Mouse (Mus musculus) c-Kit-negative CD71-positive TER-119-positive erythroid progenitor cells, embryonic 14.5 days (primary cell): ENCODE measurements around the gene Nhsl1.
"Not testable (repeated sequence)": the region's sequence is repeated elsewhere in the genome, so short reads cannot be mapped to it uniquely, and the experiment has no call there.

Experiments
- DNase-seq: peaks from one replicate; pipeline ENCODE4 v3.0.0-alpha.2; 2013; ENCODE audit warnings: low read depth, low spot score

The Nhsl1 gene

DNA sequence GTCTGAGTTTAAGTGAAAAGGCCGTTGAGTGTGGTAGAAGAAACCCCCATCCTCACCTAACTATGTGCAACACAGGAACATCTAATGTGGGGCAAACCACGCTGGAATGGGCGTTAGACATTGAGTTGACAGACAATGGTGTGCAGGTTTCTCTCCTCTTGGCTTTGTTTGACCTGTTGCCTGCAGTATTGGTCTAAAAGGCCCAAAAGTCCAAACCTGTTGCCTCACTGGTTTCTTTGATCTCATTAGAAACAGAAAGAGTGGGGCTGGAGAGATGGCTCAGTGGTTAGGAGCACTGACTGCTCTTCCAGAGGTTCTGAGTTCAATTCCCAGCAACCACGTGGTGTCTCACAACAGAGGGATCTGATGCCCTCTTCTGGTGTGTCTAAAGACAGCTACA, 210.4 kb downstream of the Nhsl1 start:
- no peak for DNase-seq

DNA sequence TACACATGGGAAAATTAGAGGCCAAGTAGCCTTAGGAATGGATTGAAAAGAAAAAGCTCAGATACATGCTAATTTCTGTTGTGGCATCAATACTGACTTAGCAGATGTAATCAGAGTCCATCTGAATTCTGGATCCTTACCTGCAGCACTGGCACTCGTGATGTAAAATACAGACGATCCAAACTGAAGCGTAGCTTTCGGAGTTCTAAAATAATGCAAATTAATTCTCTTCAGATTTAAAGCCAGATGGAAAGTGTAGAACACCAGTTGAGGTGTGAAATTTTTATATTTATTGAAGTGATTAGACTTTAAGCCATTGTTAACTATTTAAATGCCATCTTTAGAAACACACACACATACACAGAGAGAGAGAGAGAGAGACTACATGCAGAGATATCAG, 211.4 kb downstream of the Nhsl1 start:
- DNase-seq, result no peak

DNA sequence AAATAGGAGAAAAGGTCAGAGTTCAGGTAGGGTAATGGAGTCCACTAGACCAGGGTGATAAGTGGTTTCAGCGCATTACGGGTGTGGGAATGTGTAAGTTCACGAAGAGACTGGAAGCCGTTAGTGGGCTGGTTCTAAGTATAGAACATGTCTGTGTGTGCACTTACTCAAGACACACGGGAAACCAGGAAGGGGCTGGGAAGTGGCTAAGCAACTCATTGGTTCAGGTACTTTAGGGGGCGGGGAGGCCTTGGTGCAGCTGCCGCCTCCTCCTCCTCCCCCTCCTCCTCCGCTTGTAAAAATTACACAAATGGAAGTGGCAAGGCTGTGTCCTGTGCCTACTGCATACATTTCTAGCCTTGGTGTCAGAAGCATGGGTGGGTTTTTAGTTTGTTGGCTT, 213.5 kb downstream of the Nhsl1 start:
- DNase-seq, result no peak

DNA sequence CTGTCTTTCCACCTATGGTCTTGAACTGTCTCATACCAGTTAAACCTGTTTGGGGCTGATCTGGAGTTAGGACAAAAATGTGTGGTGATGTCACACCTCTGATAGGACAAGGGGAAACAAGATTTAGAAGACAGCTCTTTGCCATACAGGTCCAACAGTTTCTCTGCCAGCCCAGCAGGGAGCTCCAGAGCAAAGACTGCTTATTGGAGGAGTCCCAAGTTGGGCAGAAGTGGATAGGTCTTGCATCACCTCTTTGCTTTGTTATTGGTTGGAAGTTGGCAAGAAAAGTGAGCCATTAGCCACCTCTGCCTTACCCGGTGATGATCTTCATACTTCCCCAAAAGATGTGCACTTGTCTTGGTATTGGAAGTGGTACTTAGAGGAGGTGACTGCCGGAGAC, 218.1 kb downstream of the Nhsl1 start:
- no peak for DNase-seq

DNA sequence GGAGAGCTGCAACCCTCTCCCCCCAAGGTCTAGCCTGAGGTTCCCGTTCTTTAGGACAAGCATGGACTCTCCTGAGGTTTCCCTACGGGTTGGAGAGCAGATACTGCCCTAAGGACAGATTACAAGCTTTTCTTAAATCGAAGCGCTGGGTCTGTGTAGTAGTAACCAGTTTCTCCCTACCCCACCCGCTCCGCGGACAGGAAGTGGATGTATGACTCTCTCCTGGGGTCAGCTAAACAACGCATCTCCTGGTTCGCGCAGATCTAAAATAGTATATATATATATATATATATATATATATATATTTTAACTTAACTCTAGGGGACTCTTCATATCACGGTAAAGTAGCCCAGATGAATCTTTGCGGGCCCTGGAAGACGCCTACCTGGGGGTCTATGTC, 226.5 kb downstream of the Nhsl1 start:
- DNase-seq, result no peak

DNA sequence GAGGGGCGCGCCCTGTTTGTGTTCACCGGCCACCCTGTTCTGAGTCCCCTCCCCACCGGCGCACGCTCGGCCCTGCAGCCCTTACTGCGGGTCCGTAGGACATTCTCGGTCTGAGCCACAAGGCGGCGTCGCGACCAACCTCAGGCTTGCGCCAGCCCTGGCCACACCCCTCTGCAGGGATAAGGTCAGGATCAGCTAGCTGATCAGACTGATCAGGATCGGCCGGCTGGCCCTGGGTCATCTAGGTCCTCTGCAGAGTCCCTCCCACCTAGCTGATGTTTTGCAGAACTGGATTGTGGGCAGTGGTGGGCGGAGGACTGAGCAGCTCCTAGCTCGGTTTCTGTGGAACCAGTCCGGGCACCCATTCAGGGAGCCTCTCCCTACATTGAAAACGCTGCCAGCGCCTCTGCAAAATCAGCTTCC, 227.0 kb downstream of the Nhsl1 start, which contains the start of gene Hebp2:
Gene Hebp2 (minus strand): TSS at position 264 of the 423 bp plus-strand sequence.
- no peak for DNase-seq

DNA sequence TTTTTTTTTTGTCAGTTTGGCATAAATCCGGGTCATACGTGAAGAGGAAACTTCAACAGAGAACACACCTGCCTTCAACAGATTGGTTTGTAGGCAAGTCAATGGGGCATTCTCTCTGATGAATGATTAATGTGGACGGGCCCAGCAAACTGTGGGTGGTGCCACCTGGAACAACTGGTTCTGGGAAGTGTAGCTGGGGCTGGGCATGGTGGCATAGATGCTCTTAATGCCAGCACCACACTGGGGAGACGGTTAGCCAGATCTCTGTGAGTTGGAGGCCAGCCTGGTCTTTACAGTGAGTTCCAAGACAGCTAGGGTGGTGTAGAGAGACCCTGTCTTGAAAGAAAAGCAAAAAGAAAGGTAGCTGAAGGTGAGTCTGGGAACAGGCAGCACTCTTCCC, 228.6 kb downstream of the Nhsl1 start:
- DNase-seq, result no peak

DNA sequence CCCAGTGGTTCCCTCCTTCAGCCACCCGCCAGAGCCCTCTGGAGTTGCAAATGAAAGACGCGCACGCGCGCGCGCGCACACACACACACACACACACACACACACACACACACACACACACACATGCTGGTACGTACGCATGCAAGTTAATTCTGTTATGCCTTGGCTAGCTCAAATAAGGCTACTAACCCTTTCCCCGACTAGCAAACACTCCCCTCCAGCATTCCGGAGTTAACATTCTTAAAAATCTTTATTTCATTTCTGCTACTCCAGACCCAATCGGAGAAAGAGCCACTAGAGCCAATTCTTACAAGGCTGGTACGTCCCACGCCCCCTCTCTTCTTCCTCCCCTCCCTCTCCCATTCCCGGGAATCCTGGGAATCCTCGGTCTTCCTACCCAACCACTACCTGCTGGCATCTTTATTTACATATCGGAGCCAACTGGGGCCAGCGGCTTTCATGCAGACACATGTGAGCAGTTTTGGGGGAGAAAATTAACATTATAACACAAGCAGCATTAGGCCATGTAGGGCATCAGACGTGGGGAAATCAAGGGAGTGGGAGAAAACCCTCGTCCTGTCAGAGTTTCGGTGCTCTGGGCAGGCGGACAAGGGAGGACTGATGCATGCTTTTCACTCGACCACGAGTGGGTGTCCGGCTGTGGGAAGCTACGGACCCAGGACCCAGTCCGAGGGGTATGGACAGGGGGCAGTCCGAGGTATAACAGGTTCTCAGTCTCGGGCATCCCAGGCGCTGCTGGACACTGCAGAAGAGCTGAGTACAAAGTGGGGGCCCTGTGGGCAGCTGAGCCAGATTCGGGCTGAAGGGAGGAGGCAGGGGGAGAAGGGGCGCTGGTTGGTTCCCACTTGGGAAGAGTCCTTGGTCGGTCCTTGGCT, 230.8 kb downstream of the Nhsl1 start:
- no peak for DNase-seq

DNA sequence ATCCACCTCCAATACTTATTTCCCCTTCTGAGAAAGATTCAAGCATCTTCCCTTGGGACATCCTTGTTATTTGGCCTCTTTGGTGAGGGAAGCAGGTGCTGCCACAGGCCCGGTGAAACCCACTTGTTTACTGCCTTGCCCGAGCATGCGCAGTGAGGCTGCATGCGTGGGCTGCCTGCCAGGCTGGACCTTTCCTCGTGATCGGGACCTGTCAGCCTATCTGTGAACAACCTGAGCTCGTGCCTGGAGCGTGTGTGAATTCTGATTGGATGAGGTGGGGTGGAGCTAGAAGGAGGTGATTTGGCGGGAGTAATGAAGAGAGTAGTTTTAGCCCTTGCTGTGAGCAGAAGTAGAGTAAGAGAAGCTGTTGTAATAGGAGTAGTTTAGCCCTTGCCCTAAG, 240.3 kb downstream of the Nhsl1 start:
- DNase-seq, result not testable (repeated sequence)

DNA sequence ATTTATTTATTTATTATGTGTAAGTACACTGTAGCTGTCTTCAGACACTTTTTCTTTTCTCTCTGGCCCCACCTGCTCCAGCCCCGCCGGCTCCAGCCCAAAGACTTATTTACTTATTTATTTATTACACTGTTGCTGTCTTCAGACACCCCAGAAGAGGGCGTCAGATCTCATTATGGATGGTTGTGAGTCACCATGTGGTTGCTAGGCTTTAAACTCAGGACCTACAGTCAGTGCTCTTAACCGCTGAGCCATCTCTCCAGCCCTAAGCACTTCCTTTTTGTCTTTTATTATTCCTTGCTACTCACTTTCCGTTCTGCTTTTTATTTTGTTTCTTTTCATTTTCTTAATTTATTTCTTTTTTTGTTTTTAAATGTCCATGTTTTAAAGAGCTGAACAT, 242.7 kb downstream of the Nhsl1 start:
- DNase-seq, result no peak

DNA sequence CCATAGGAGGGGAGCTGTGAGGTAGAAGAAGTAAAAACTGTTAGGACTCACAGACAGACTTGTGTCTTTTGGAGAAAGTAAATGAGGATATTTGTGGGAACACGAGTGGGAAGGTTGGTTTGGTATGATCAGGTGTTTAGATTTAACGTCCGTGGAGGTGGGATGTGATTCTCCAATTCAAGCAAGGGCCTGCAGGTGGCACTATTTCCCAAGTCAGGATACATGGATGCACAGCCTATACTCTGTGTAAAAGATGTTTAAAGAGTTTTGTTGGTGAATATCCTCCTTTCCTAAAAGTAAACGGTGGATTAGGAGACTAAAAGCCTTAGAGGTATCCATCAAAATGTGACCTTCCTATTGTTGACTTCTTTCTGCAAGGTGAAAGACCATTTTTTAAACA, 244.2 kb downstream of the Nhsl1 start:
- DNase-seq, result no peak

DNA sequence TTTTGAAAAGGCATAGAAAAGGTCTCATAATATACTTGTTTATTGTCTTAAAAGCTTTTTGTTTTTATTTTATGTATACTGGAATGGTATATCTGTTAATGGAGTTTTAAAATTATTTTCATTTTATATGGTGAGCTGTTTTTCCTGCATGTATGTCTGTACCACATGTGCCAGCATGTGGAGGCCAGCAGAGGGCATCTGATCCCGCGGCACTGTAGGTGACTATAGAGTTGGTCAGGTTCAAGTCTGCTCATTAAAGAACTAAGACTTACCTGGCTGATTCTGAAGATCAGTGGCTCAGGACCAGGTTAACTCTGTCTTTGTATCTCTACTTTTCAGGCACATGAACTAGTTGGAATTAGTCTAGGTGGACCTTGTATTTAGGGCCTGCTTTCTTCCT, 253.8 kb downstream of the Nhsl1 start:
- DNase-seq, result no peak
